Mouse (Mus musculus) right cerebral cortex, adult 18-20 months (tissue): Measurements from ENCODE around the gene Kctd14.
"Not testable (repeated sequence)": the region's sequence is repeated elsewhere in the genome, so short reads cannot be mapped to it uniquely, and the experiment has no call there.

ENCODE experiments used
- DNase-seq: peaks from one replicate; pipeline ENCODE4 v3.0.0; 2022; ENCODE audit warnings: mixed read lengths

Kctd14 gene

GRCm38 (mm10) chr7:97451023-97451422 is at the start of gene Kctd14:
Kctd14 (plus strand) TSS chr7:97451323.
- DNase-seq = not testable (repeated sequence)

GRCm38 (mm10) chr7:97407145-97407544 is 44.0 kb upstream of the Kctd14 start:
- no peak for DNase-seq

- no peak for DNase-seq
Observed at GRCm38 (mm10) chr7:97411106-97411505, 40.0 kb upstream of the Kctd14 start.

- no peak for DNase-seq
Observed at GRCm38 (mm10) chr7:97411575-97411974, 39.5 kb upstream of the Kctd14 start.

GRCm38 (mm10) chr7:97413981-97414380 is 37.1 kb upstream of the Kctd14 start:
- no peak for DNase-seq

- no peak for DNase-seq
Observed at GRCm38 (mm10) chr7:97414426-97414825, 36.7 kb upstream of the Kctd14 start.

- no peak for DNase-seq
Observed at GRCm38 (mm10) chr7:97414915-97415687, 36.0 kb upstream of the Kctd14 start.

- no peak for DNase-seq
Observed at GRCm38 (mm10) chr7:97416473-97416872, 34.6 kb upstream of the Kctd14 start.

GRCm38 (mm10) chr7:97416906-97417777 is 34.0 kb upstream of the Kctd14 start, which contains the start of gene Thrsp:
Thrsp (minus strand) TSS chr7:97417730.
- peak; percentile 80 for DNase-seq

- DNase-seq = no peak
Observed at GRCm38 (mm10) chr7:97418717-97419116, 32.4 kb upstream of the Kctd14 start.

GRCm38 (mm10) chr7:97419163-97419562 is 32.0 kb upstream of the Kctd14 start:
- DNase-seq = no peak

- DNase-seq = no peak
Observed at GRCm38 (mm10) chr7:97420406-97420805, 30.7 kb upstream of the Kctd14 start.

- DNase-seq = no peak
Observed at GRCm38 (mm10) chr7:97420958-97421651, 30.0 kb upstream of the Kctd14 start.

GRCm38 (mm10) chr7:97423754-97424153 is 27.4 kb upstream of the Kctd14 start:
- DNase-seq = no peak

- peak; percentile 76 for DNase-seq
Observed at GRCm38 (mm10) chr7:97424621-97425245, 26.4 kb upstream of the Kctd14 start.

- no peak for DNase-seq
Observed at GRCm38 (mm10) chr7:97426566-97426965, 24.6 kb upstream of the Kctd14 start.

GRCm38 (mm10) chr7:97427296-97427695 is 23.8 kb upstream of the Kctd14 start:
- no peak for DNase-seq

- no peak for DNase-seq
Observed at GRCm38 (mm10) chr7:97427778-97428420, 23.2 kb upstream of the Kctd14 start.

GRCm38 (mm10) chr7:97429705-97430104 is 21.4 kb upstream of the Kctd14 start:
- no peak for DNase-seq

- not testable (repeated sequence) for DNase-seq
Observed at GRCm38 (mm10) chr7:97433517-97433916, 17.6 kb upstream of the Kctd14 start.

- DNase-seq = no peak
Observed at GRCm38 (mm10) chr7:97434517-97434916, 16.6 kb upstream of the Kctd14 start.

GRCm38 (mm10) chr7:97438986-97439385 is 12.1 kb upstream of the Kctd14 start:
- DNase-seq = no peak
